Mouse (Mus musculus) common myeloid progenitor, adult 5-6 weeks (primary cell): ENCODE data around the gene Snw1. TPM values are rescaled to one million over a fixed set of nuclear protein-coding genes. Genes with fewer than 3 reads are reported as not detected.
"Not testable (repeated sequence)": the region's sequence is repeated elsewhere in the genome, so short reads cannot be mapped to it uniquely, and the experiment has no call there.

Experiments used
- ATAC-seq: replicated peaks from 2 replicates; pipeline ENCODE4 v1.8.0; 2016; ENCODE audit warnings: low read depth, mild to moderate bottlenecking, moderate TSS enrichment, inconsistent platforms; ENCODE audit not compliant: poor library complexity, severe bottlenecking
- total RNA-seq: library from RNA; stranded (forward); fragments of 200-1000, 187-1606 nt; gene quantifications from 2 replicates; pipeline ENCODE4 v1.2.3, GENCODE M21; 2017

Snw1 gene
- 178 and 187 TPM in 2 replicates for total RNA-seq

GRCm38 (mm10) chr12:87471964-87472786, at the start of gene Snw1:
Gene Snw1, minus strand, starts transcription at chr12:87472274.
- peak; percentile 93 for ATAC-seq

- not testable (repeated sequence) for ATAC-seq
Measured at GRCm38 (mm10) chr12:87519616-87520015, 47.5 kb upstream of the Snw1 start.

GRCm38 (mm10) chr12:87514016-87514415, 41.9 kb upstream of the Snw1 start, which contains the start of gene Gm8300:
Gene Gm8300, plus strand, starts transcription at chr12:87514316.
- not testable (repeated sequence) for ATAC-seq

GRCm38 (mm10) chr12:87494421-87494820, 22.3 kb upstream of the Snw1 start, which contains the start of gene Gm5788:
Gene Gm5788, plus strand, starts transcription at chr12:87494721.
- ATAC-seq, result not testable (repeated sequence)

- ATAC-seq, result 0 out of 2 replicates have a peak, but pooled peaks have one; percentile 36
Measured at GRCm38 (mm10) chr12:87488683-87489082, 16.6 kb upstream of the Snw1 start.

- ATAC-seq, result not testable (repeated sequence)
Measured at GRCm38 (mm10) chr12:87482482-87482881, 10.4 kb upstream of the Snw1 start.

DNA sequence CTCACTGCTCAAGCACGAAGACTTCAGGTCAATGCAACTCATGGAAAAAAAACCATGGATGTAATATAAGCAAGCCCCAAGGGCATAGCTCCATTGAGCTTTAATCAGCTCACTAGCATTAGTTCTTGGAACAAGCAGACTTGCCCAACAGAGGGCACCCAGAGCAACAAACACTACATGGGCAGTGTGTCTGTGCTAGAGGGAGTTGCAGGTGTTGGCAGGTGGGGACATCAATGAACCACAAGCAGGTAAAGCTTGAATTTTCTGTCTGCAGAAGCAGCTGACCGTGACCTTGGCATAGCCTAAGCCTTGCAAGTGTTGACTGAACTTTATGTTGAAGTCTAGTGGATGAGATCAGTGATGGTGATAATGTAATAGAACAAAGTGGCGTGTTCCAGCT, 2.7 kb upstream of the Snw1 start:
- no peak for ATAC-seq

GRCm38 (mm10) chr12:87471421-87471963, 582 bp downstream of the Snw1 start:
- ATAC-seq, result no peak

DNA sequence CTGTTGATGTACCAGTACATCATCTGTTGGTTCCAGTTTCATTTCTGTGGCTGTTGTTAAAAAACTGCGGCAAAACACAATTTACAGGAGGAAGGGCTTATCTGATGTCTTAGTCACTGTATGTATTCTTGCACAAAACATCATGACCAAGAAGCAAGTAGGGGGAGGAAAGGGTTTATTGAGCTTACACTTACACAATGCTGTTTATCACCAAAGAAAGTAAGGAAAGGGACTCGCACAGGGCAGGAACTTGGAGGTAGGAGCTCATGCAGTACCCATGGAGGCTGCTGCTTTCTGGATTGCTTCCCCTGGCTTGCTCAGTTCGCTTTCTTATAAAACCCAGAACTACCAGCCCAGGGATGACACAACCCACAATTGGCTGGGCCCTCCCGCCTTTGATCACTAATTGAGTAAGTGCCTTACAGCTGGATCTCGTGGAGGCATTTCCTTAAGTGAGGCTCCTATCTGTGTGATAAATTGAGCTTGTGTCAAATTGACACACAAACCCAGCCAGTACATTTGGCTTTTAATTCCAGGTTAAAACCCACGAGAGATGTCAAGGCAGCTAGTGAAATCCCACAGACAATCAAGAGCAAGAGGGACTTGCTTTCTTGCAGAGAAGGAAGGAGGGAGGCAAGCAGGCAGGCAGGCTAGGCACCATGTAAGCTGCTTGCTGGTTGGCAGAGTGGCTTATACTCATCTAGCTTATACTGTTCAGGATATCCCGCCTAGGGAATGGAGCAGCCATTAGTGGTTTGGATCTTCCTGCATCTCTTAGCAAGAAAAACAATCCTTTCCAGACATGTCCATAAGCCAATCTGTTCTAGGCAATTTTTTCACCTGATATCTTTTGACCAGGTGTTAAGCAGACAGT, 1.6 kb downstream of the Snw1 start:
- peak; percentile 37; the same call in 1 of the 2 replicates for ATAC-seq

GRCm38 (mm10) chr12:87464678-87465297, 7.3 kb downstream of the Snw1 start:
- ATAC-seq, result no peak; the same call in 1 of the 2 replicates

DNA sequence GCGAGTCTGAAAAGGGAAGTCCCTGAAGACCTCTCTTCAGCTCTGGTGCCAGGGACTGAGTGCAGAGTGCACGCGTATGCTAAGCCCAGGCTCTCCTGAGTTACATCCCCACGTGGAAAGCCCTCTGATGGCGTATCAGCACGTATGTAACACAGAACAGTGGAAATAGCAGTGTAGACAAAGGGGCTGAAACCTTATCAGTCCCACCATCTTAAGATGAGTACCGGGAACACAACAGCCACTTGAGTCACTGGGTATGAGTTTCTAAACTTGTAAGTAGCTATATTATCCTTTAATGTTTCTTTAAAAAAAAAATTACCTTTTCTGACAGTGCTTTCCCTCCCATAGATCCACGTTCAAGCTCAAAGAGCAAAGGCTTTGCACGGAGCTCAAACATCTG, 22.6 kb downstream of the Snw1 start:
- no peak for ATAC-seq

- ATAC-seq, result no peak
Measured at GRCm38 (mm10) chr12:87444211-87444610, 27.9 kb downstream of the Snw1 start.

DNA sequence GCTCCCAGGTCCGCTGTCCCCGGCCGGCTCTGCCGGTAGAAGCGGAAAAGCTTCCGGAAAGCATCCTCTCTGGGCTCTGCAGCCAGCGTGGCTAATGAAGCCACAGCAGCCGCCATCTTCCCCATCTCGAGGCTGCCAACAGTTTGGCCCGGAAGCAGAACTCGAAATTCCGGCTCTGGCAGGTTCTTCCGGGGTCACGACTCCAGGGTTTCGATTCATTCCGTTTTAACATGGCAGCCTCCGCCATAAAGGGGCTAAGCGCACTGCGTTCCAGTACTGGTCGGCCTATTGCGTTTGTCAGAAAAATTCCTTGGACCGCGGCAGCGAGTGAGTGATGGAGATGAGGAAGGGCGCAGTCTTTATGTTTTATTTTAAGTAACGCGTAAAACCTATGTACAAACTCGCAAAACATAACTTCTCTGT, 28.4 kb downstream of the Snw1 start, which contains the start of the genes Slirp and Alkbh1:
TSS of gene Slirp (plus strand) at position 197 of the 423 bp plus-strand sequence.
TSS of gene Alkbh1 (minus strand) at position 318 of the 423 bp plus-strand sequence.
- ATAC-seq, result peak; percentile 93

DNA sequence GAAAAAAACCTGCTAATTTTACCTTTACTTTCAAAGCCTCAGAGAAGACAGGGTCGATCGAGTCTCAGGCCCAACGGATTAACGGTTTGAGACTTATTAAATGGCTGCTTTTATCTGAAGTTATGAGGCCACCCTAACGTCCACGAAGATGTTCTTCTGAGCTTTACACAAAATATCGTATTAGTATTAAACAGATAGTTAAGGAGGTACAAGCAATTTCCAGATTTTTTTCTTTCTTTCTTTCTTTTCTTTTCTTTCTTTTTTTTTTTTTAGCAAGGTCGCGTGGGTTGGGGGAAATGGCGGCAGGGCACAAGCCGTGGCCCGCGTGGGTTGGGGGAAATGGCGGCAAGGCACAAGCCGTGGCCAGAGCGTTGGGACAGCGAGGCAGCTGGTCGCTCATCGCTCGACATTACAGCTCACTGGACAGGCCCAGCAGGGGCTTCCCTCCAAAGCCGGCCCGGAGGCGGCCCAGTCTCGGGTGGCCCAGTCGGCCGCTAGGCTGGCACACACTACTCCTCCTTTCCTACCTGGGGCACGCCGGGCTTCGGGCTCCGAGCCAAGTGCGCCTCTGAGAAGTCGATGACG, 28.9 kb downstream of the Snw1 start:
- peak; percentile 51 for ATAC-seq

GRCm38 (mm10) chr12:87442177-87443114, 29.6 kb downstream of the Snw1 start:
- ATAC-seq, result no peak; the same call in 1 of the 2 replicates

DNA sequence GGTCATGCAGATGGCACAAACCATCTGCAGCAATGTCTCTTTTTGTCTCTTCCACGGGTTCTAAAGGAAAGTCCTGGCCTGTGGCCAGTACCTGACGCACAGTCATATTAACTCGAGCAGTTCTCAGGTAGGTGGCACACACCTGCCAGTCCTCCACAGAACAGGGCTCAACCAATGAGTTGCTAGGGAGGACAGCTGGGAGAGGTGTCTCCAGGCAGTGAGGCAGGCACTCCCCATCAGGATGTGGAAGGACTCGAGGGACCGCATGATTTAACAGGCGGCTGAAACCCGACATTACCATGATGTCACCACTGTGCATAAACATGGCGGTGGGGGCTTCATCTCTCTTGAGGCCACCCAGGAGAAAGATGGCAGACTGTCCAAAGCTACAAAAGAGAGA, 43.2 kb downstream of the Snw1 start:
- no peak for ATAC-seq

DNA sequence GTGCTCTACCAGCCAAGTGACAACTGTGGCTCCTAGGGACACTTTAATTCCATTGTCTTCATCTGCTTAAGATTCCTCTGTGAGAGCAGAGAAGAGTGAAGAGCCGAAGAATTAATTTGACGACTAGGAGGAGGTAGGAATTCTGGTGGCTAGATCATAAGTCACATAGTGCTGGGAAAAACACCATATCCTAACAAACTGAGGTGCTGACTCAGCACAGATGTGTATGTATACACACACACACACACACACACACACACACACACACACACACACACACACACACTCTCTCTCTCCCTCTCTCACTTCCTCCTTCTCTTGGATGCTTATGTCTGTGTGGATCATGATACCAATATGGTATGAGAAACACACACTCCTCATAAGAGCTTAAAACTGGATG, 43.8 kb downstream of the Snw1 start:
- no peak for ATAC-seq

GRCm38 (mm10) chr12:87426354-87427031, 45.6 kb downstream of the Snw1 start:
- no peak for ATAC-seq
